Mouse (Mus musculus) heart, postnatal 0 days (tissue): Measurements from ENCODE around the gene Fscn2. TPM values are rescaled to one million over a fixed set of nuclear protein-coding genes. Genes with fewer than 3 reads are reported as not detected.

Experiments
- ATAC-seq: fragments of 200-750 bp; cut with Nextera tagmentation; 2 replicates; pipeline ENCODE4 v1.8.0; 2017; ENCODE audit warnings: low read depth, moderate number of reproducible peaks, moderate library complexity; ENCODE audit not compliant: insufficient read depth
- DNase-seq: peaks from one replicate; pipeline ENCODE4 v3.0.0-alpha.2; 2016; ENCODE audit warnings: low spot score
- H3K27ac ChIP-seq: fragments of 300-500 bp; sonication (generic); 2 replicates; pipeline ENCODE4 v1.5.1; 2014; ENCODE audit warnings: low read depth, mild to moderate bottlenecking
- H3K27me3 ChIP-seq: fragments of 300-500 bp; sonication (generic); 2 replicates; pipeline ENCODE4 v1.6.1; 2014; ENCODE audit warnings: low read length, mixed read lengths; ENCODE audit not compliant: control insufficient read depth, insufficient read depth
- H3K36me3 ChIP-seq: fragments of 300-500 bp; sonication (generic); replicated peaks from 2 replicates; pipeline ENCODE4 v1.6.1; 2014; ENCODE audit warnings: low read length, mixed read lengths; ENCODE audit not compliant: control insufficient read depth, insufficient read depth
- H3K4me1 ChIP-seq: fragments of 300-500 bp; sonication (generic); 2 replicates; pipeline ENCODE4 v1.6.1; 2014; ENCODE audit warnings: antibody characterized with exemption; ENCODE audit not compliant: control insufficient read depth, insufficient read depth
- H3K4me2 ChIP-seq: fragments of 300-500 bp; sonication (generic); 2 replicates; pipeline ENCODE4 v1.6.1; 2014; ENCODE audit warnings: low read depth, mild to moderate bottlenecking, low read length, moderate library complexity
- H3K4me3 ChIP-seq: fragments of 300-500 bp; sonication (generic); 2 replicates; pipeline ENCODE4 v1.5.1; 2014; ENCODE audit warnings: low read depth, low read length
- H3K9ac ChIP-seq: fragments of 300-500 bp; sonication (generic); replicated peaks from 2 replicates; pipeline ENCODE4 v1.6.1; 2014; ENCODE audit warnings: low read depth, low read length, mixed read lengths
- H3K9me3 ChIP-seq: fragments of 300-500 bp; sonication (generic); replicated peaks from 2 replicates; pipeline ENCODE4 v1.6.1; 2016; ENCODE audit warnings: low read length; ENCODE audit not compliant: control insufficient read depth
- CTCF ChIP-seq: IDR thresholded peaks from 2 replicates; pipeline ENCODE4 v1.5.1; 2016; ENCODE audit warnings: antibody characterized with exemption, control low read depth, low read depth
- EP300 ChIP-seq: IDR thresholded peaks from 2 replicates; pipeline ENCODE4 v1.6.1; 2016; ENCODE audit warnings: antibody characterized with exemption, low read depth
- WGBS: fragments of 180-500 bp; shearing (Covaris S2); extraction: QIAGEN DNeasy Blood & Tissue Kit; methylation state at CpG from one replicate; pipeline ENCODE4 v1.1.7; 2014; 5-methylcytosine and 5-hydroxymethylcytosine counted together
- polyA plus RNA-seq: library from polyadenylated mRNA; unstranded; fragments of >200 nt; fragmentation: Nextera tagmentation; extraction: Ambion mirVana; gene quantifications from 2 replicates; pipeline ENCODE4 v1.2.1, GENCODE M21; 2015
- total RNA-seq: library from RNA; depleted of rRNA; stranded (reverse); fragments of >200 nt; gene quantifications from 2 replicates; pipeline ENCODE4 v1.2.3, GENCODE M21; 2014; ENCODE audit warnings: low replicate concordance

The Fscn2 gene
- total and polyA plus RNA-seq, 2 experiments from 2014 or later = 0.68 TPM; not detected in 1

GRCm38 (mm10) chr11:120376302-120377160 lies 15.2 kb downstream of the Fscn2 start:
- Histone ChIP-seq H3K27me3 (no peaks in the 10 kb centered on the region), H3K27ac (no peak overlapping the region), H3K9me3 (no peaks in the 10 kb centered on the region), H3K4me2 (no peak overlapping the region), H3K4me3 (no peak overlapping the region), H3K36me3 (peaks cover 67% of the 10 kb centered on the region), H3K4me1 (peaks cover 23% of the 10 kb centered on the region), H3K9ac (no peak overlapping the region)
- WGBS = 90% methylated on average over 17 of the region's 17 CpGs
- ATAC-seq (no peak), DNase-seq (no peak)
- TF ChIP-seq CTCF = no peak
- TF ChIP-seq EP300 = no peak

DNA sequence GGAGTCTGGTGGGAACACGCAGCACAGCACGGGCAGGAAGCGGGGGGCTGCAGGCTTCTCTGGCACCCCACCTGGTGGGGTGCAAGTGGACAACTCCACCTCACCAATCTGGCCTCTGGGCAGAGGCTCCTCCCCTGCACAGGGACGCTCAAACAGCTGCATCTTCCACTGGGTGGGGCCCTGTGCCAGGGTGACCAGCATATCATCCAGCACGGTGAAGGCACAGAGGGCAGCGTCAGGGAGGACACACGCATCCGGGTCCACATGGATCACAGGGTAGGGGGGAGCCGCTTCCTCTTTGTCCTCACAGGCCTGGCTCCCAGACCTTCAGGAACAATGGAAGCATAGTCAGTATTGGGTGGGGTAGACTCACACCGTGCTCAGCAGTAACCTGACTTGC lies 16.0 kb downstream of the Fscn2 start:
- peaks cover 69% of the 10 kb centered on the region for H3K36me3 ChIP-seq

DNA sequence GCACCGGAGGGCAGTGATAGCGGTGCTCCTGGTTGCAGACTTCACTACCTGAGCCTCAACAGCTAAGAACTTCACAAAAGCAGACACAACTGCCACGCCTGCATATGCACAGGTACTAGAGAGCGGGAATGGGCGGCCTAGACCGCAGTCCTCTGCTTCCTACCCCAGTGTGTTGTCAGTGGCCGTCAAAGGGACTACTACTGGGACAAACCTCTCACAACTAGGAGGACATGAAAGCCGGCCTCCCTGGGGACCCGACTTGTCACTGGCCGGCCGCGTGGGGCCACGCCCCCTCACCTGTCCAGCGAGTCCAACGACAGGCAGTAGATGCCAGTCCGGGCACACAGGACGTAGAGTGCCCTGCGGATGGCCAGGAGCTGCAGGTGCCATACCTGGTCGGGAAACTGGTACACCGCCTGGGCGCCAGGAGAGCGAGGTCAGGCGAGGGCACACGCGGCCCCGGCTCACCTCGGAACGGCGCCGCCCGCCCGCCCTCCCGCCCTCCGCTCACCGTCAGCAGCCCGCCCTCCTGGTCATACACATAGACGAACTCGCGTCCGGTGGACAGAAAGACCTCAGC lies 16.8 kb downstream of the Fscn2 start:
- DNase-seq (no peak), ATAC-seq (peak; percentile 4)
- Histone ChIP-seq H3K9me3 (no peaks in the 10 kb centered on the region), H3K27ac (peak overlapping the region; percentile 75), H3K36me3 (peaks cover 69% of the 10 kb centered on the region), H3K4me3 (peak overlapping the region; percentile 67), H3K9ac (peak overlapping the region; percentile 60), H3K27me3 (no peaks in the 10 kb centered on the region), H3K4me1 (peaks cover 32% of the 10 kb centered on the region), H3K4me2 (peak overlapping the region; percentile 97)
- TF ChIP-seq CTCF = no peak
- no peak for TF ChIP-seq EP300
- 3% methylated on average over 34 of the region's 40 CpGs for WGBS

More for the DNA sequence above, 16.0 kb downstream of the Fscn2 start:
- Histone ChIP-seq H3K27ac (no peak overlapping the region), H3K27me3 (no peaks in the 10 kb centered on the region), H3K4me1 (peaks cover 28% of the 10 kb centered on the region), H3K4me2 (peak overlapping the region; percentile 97), H3K4me3 (peak overlapping the region; percentile 67; the same call in 1 of the 2 replicates), H3K9me3 (no peaks in the 10 kb centered on the region), H3K9ac (no peak overlapping the region; the same call in 1 of the 2 replicates)
- ATAC-seq (no peak), DNase-seq (no peak)
- no peak for TF ChIP-seq CTCF
- no peak for TF ChIP-seq EP300
- WGBS = 56% methylated on average over 10 of the region's 10 CpGs

- peak; percentile 81 for ATAC-seq
- peaks cover 70% of the 10 kb centered on the region for H3K36me3 ChIP-seq
- WGBS = 7% methylated on average over 54 of the region's 54 CpGs
- H3K9ac ChIP-seq = peak within 1 kb of the TSS; percentile 60
- H3K27me3 ChIP-seq = no peaks in the 10 kb centered on the region
- peaks cover 34% of the 10 kb centered on the region for H3K4me1 ChIP-seq
- no peak; the same call in 1 of the 2 replicates for TF ChIP-seq EP300
- peak; percentile 60 for TF ChIP-seq CTCF
- H3K9me3 ChIP-seq = no peaks in the 10 kb centered on the region
- H3K4me3 ChIP-seq = peak within 1 kb of the TSS; percentile 67
- H3K27ac ChIP-seq = peak within 1 kb of the TSS; percentile 75
- H3K4me2 ChIP-seq = peak within 1 kb of the TSS; percentile 97
- peak; percentile 94 for DNase-seq
Measured at GRCm38 (mm10) chr11:120378611-120379540, 17.5 kb downstream of the Fscn2 start, which contains the start of gene Faap100. TSS of gene Faap100 (minus strand) at chr11:120378764.

DNA sequence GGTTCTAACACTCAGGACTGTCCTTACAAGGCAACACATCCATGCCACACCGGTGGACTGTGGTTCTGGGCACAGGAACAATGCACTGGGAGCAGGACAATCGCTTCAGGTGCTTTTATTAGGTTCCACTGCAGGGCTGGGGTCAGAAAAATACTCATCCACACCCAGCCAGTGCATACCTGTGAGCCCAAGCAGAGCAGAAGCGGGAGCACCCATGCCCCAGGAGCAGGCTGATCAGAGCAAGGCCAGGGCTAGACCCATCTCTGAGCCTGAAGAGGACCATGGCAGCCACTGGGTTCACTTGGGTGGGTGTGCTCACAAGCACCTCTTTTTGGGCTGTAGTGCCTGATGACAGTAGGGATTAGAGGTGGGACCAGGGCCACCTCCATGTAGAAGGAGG lies 18.9 kb downstream of the Fscn2 start:
- WGBS = 87% methylated on average over 3 of the region's 3 CpGs
- Histone ChIP-seq H3K4me3 (no peak overlapping the region), H3K36me3 (peaks cover 73% of the 10 kb centered on the region), H3K9ac (no peak overlapping the region), H3K27ac (no peak overlapping the region), H3K4me2 (no peak overlapping the region), H3K9me3 (no peaks in the 10 kb centered on the region), H3K4me1 (peaks cover 28% of the 10 kb centered on the region), H3K27me3 (no peaks in the 10 kb centered on the region)
- no peak for DNase-seq
- ATAC-seq = no peak
- no peak for TF ChIP-seq EP300
- no peak for TF ChIP-seq CTCF
